Mouse (Mus musculus): ENCODE results near the gene Ppil1.

GRCm38 (mm10) chr17:29244912-29245311 lies 19.1 kb downstream of the Ppil1 start:
- TF ChIP-seq CTCF (IDR thresholded peaks at IDR 0.05; ENCODE audit: low read depth, low read length) (no peak), POLR2A (IDR thresholded peaks at IDR 0.05; ENCODE audit: insufficient read depth, low read length) (no peak)
